Mouse (Mus musculus): ENCODE measurements around the gene Ncbp3. TPM values are rescaled to one million over a fixed set of nuclear protein-coding genes. Genes with fewer than 3 reads are reported as not detected.

Gene Ncbp3
- polyA plus RNA-seq, 1 experiment, result 2.7 TPM

DNA sequence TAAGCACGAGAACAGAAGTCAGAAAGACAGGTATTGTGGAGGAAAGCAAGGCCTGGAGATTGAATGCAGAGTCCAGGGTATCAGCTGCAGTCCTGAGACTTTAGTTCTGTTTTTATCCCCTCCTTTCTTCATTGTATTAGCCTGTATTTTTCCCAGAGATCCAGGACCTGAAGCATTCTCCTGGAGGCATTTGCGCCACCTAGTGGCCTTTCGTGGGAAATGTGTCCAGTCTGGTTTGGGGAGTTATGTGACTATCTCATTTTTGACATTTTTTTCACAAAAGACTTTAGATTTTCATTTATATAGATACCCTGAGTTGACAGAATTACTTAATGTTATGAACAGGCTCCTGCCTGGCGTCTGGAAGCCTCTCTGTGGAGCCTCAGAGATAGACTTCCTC, 1.8 kb downstream of the Ncbp3 start:
- H3K4me1 ChIP-seq (ENCODE audit: control insufficient read depth, insufficient read depth, insufficient read length, low read length), result no peaks in the 10 kb centered on the region
- no peak overlapping the region for H3K27ac ChIP-seq (replicated peaks; ENCODE audit: low read depth, low read length)
- H3K4me3 ChIP-seq (ENCODE audit: insufficient read depth, low read depth, low read length), result peak overlapping the region; percentile 18; the same call in 1 of the 2 replicates

DNA sequence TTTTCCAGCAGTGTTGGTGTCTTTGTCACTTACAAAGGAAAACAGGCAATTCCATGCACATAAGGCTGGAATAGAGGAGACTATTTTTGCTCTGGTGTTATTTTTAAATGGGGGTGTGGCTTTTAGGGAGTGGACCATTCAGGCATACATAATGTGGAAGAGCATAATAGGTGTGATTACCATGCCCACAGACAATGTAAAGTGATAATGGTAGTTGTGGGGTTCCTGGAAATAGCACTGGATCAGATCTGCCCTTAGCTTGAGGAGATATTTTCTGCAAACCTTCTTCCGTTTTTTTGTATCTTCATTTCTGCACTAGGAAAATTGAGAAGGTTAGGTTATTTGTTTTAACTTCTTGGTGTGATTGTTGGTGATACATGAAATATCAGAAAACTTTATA, 5.2 kb downstream of the Ncbp3 start:
- Histone ChIP-seq H3K4me3 (ENCODE audit: insufficient read depth, low read depth, low read length) (no peak overlapping the region), H3K27ac (replicated peaks; ENCODE audit: low read depth, low read length) (no peak overlapping the region), H3K4me1 (ENCODE audit: control insufficient read depth, insufficient read depth, insufficient read length, low read length) (no peaks in the 10 kb centered on the region)

DNA sequence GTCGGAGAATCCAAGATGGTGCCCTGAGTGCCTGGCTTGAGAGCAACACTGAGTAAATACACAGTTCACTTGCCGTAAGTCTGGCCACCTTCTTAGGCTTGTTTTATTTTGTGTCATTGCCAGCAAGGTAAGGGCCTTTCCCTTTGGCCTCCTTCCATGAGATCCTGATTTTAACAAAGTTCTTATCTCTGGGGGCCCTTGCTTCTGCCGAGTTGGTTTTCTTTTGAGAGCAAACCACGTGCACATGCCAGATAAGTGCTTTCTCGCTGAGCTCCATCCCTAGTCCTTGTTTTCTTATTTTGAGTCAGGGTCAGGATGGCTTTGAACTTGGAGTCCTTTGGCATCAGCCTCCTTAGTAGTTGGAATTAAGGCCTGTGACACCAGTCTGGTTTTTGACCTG, 10.1 kb downstream of the Ncbp3 start:
- Histone ChIP-seq H3K27ac (replicated peaks; ENCODE audit: low read depth, low read length) (no peak overlapping the region), H3K4me1 (ENCODE audit: control insufficient read depth, insufficient read depth, insufficient read length, low read length) (no peaks in the 10 kb centered on the region)

DNA sequence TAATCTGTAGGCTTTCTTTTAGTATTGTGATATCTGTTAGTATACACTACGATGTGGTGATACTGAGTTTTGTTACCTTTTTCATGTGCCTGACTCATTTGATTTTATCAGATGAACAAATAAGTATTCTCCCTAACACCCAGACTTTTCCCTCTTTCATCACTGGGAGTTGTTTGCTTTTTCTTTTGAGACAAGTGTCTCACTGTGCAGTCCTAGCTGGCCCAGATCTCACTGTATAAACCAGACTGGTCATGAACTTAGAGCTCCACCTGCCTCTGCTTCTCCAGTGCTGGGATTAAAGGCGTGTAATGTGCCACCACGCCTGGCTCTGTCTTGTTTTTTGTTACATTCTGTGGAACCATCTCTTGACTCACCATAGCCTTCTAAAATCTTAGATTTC, 12.0 kb downstream of the Ncbp3 start:
- H3K4me3 ChIP-seq (ENCODE audit: insufficient read depth, low read depth, low read length), result no peak overlapping the region
- no peaks in the 10 kb centered on the region for H3K4me1 ChIP-seq (ENCODE audit: control insufficient read depth, insufficient read depth, insufficient read length, low read length)
- H3K27ac ChIP-seq (replicated peaks; ENCODE audit: low read depth, low read length), result no peak overlapping the region

More for the DNA sequence above, 10.1 kb downstream of the Ncbp3 start:
- H3K4me3 ChIP-seq (ENCODE audit: insufficient read depth, low read depth, low read length), result no peak overlapping the region

DNA sequence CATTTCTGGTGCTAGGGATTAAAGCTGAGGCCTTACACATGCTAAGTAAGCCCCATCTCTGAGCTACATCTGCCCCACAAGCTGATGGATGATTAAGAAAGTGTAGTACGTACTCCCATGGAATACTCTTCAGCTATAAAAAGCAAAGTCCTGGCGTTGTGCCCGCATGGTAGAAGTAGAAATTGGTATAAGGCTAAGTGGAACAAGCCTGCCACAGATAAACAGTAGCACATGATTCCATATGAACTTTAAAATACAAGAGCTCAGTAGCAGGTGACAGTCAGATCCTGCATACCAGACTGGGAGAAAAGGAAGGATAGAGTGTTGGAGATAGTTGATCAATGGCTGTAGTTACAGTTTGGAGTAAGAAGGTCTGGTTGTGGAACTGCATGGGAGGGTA, 13.8 kb downstream of the Ncbp3 start:
- H3K4me1 ChIP-seq (ENCODE audit: control insufficient read depth, insufficient read depth, insufficient read length, low read length), result no peaks in the 10 kb centered on the region
- no peak overlapping the region for H3K27ac ChIP-seq (replicated peaks; ENCODE audit: low read depth, low read length)
- no peak overlapping the region for H3K4me3 ChIP-seq (ENCODE audit: insufficient read depth, low read depth, low read length)

DNA sequence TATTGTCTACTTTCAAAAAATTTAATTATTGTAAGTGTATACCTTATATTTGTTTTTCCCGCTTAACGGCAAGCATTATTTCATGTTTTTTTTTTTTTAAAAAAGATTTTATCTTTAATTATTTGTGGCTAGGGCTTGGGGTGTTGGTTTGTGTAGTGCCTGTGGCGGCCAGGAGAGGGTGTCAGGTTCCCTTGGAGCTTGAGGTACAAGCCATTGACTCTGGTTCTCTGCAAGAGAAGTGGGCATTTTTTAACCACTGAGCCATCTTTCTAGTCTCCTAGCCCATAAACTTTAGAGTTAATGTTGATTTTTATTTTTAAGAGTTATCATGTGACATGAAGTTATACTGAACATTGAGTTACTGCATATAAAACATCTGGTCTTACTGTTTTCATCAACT, 24.3 kb downstream of the Ncbp3 start:
- Histone ChIP-seq H3K27ac (replicated peaks; ENCODE audit: low read depth, low read length) (no peak overlapping the region), H3K4me3 (ENCODE audit: insufficient read depth, low read depth, low read length) (no peak overlapping the region), H3K4me1 (ENCODE audit: control insufficient read depth, insufficient read depth, insufficient read length, low read length) (no peaks in the 10 kb centered on the region)

DNA sequence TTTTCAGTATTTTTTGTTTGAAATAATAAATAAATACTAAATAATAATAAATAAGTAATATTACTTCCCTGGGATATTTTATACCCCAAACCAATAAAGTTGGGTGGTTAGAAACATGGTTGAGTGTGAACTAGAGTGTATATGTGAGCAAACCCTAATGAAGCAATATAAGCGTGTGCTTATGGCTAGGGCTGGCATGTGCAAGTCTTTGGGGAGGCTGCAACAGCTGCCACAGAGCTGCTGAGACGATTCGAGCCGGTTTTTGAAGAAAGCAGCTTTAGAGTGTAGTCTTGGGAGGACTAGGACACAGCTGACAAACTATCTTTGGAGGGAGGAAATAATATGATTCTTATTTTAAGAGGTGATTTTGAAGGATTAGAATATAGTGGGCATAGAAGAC, 28.7 kb downstream of the Ncbp3 start:
- Histone ChIP-seq H3K4me3 (ENCODE audit: insufficient read depth, low read depth, low read length) (no peak overlapping the region), H3K4me1 (ENCODE audit: control insufficient read depth, insufficient read depth, insufficient read length, low read length) (no peaks in the 10 kb centered on the region), H3K27ac (replicated peaks; ENCODE audit: low read depth, low read length) (no peak overlapping the region)

DNA sequence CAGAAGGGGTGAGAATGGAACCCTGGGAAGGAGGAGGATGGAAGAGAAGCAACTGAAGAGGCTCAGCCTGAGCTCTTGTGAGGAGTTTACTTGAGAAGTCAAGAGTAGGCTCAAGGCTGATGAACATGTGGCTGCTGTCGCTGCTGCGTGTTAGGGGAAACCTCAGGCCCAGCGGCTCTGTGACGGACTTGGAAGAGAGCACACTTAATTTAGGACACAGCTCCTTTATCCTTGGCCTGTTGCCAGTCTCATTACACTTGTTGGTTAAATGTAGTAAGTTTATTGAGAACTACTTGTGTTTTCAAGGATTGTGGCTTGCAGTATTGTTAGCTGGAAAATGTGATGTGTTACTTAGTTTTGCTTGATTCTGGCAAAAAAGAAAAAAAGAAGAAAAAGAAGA, 29.1 kb downstream of the Ncbp3 start:
- Histone ChIP-seq H3K27ac (replicated peaks; ENCODE audit: low read depth, low read length) (no peak overlapping the region), H3K4me1 (ENCODE audit: control insufficient read depth, insufficient read depth, insufficient read length, low read length) (no peaks in the 10 kb centered on the region), H3K4me3 (ENCODE audit: insufficient read depth, low read depth, low read length) (no peak overlapping the region)

DNA sequence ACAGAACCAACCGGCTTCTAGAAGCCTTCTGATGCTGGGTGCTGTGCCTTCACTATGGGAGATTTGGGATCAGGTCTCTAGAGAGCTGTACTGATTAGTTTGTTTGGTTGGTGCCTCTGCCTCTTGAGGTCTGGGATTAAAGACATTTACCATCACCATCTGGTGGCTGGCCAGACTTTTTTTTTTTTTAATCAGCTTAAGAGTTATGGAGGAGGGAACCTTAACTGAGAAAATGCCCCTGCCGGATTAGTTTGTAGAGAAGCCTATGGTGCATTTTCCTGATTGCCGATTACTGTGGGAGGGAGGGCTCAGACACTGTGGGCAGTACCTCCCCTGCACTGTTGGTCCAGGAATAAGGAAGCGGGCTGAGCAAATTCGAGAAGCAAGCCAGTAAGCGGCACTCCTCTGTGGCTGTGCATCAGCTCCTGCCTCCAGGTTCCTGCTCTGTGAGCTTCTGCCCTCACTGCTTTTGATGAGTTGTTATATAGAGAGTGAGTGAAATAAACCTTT, 29.7 kb downstream of the Ncbp3 start:
- Histone ChIP-seq H3K4me1 (ENCODE audit: control insufficient read depth, insufficient read depth, insufficient read length, low read length) (no peaks in the 10 kb centered on the region), H3K4me3 (ENCODE audit: insufficient read depth, low read depth, low read length) (no peak overlapping the region), H3K27ac (replicated peaks; ENCODE audit: low read depth, low read length) (no peak overlapping the region)

DNA sequence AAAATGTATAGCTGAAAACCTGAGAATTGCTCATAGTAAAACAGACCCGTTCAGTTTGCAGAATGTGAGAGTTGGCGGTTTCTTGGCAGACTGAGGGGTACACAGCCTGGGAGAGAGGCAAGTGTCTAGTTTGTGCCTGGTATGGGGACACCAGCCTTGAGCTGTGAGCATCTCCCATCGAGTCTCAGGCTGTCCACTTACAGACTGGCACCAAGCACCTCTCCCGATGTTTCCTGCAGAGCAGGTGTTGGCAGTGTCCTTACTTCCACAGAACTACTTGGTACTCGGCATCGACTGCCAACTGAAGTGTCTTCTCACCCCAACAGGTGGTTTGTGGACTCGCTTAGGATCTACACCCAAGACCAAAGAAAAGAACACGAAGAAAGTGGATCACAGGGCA, 31.0 kb downstream of the Ncbp3 start:
- H3K27ac ChIP-seq (replicated peaks; ENCODE audit: low read depth, low read length), result no peak overlapping the region
- H3K4me3 ChIP-seq (ENCODE audit: insufficient read depth, low read depth, low read length), result no peak overlapping the region
- H3K4me1 ChIP-seq (ENCODE audit: control insufficient read depth, insufficient read depth, insufficient read length, low read length), result no peaks in the 10 kb centered on the region

DNA sequence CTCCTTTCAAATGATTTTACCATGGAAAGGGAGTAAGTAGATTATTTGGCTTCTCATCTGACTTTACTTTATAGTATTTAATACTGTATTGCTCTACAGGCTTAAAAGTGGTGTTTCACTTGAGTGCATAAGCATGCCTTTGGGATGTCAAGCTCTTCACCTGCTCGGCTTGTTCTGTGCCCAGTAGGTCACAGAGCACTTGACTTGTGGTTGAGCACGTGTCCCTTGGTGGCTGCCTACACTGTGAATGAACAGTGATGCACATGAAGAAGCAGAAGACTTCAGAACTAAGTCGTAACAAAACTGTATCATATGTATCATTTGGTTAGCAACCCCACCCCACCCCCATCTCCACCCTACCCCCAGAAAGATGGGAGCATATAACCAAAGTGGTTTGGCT, 32.7 kb downstream of the Ncbp3 start:
- H3K27ac ChIP-seq (replicated peaks; ENCODE audit: low read depth, low read length), result no peak overlapping the region
- no peak overlapping the region for H3K4me3 ChIP-seq (ENCODE audit: insufficient read depth, low read depth, low read length)
- peaks cover 2% of the 10 kb centered on the region; the same call in 1 of the 2 replicates for H3K4me1 ChIP-seq (ENCODE audit: control insufficient read depth, insufficient read depth, insufficient read length, low read length)

DNA sequence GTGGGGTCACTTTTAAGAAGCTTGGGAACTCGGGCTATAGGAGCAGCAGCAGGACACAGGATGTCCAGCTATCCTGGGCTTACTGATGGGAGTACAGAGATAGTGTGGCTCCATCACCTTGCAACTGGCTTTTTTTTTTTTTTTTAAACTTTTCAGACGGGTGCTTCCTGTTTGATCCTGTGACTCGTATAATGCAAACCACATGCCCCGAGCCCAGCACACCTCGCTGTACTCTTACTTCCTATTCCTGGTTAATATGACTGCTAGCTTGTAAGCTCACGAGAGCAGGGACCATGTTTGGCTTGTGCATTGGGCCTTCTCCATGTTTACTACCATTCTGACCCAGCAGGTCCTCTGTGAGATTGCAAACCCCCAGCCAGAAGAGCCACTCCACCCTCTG, 36.7 kb downstream of the Ncbp3 start:
- no peak overlapping the region for H3K27ac ChIP-seq (replicated peaks; ENCODE audit: low read depth, low read length)
- H3K4me1 ChIP-seq (ENCODE audit: control insufficient read depth, insufficient read depth, insufficient read length, low read length), result peaks cover 2% of the 10 kb centered on the region; the same call in 1 of the 2 replicates
- no peak overlapping the region for H3K4me3 ChIP-seq (ENCODE audit: insufficient read depth, low read depth, low read length)

DNA sequence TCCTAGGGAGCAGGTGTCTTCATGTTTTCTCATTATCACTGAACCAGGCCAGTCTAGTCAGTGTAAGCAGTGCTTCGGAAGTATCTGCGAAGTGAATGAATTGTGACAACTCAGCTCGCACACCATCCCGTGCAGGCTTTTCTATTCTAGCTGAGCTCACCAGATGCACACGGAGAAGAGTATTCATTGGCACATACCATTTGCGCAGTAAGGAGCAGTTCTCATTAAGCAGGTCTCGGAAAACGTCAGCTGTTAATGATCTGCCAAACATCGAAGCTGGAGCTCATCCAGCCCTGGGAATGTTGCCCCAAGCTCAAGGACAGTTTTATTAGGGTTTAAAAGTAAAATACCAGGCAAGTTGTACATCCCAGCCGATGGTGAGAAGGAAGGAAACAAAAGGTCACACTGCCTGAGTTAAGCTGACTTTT, 37.2 kb downstream of the Ncbp3 start:
- Histone ChIP-seq H3K4me1 (ENCODE audit: control insufficient read depth, insufficient read depth, insufficient read length, low read length) (peaks cover 2% of the 10 kb centered on the region; the same call in 1 of the 2 replicates), H3K4me3 (ENCODE audit: insufficient read depth, low read depth, low read length) (no peak overlapping the region)

DNA sequence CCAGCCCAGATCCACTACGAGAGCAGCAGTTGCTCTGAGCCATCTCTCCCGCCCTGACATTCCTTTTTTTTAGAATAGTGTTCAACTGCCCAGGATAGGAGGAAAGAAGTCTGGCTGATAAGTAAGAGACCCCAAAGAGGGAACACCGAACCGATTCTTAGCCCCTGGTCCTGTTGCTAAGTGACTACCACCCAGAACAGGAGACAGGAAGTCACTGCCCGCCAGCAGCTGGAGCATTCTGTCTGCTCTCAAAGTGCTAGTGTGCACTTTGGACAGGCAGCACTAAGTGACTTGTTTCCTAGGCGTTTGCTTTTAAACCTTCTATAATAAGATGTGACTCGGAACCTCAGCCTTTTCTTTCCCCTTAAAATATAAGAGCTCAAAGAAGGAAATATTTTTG, 37.8 kb downstream of the Ncbp3 start:
- peaks cover 2% of the 10 kb centered on the region; the same call in 1 of the 2 replicates for H3K4me1 ChIP-seq (ENCODE audit: control insufficient read depth, insufficient read depth, insufficient read length, low read length)
- no peak overlapping the region for H3K27ac ChIP-seq (replicated peaks; ENCODE audit: low read depth, low read length)
- no peak overlapping the region for H3K4me3 ChIP-seq (ENCODE audit: insufficient read depth, low read depth, low read length)

More for the DNA sequence above, 37.2 kb downstream of the Ncbp3 start:
- H3K27ac ChIP-seq (replicated peaks; ENCODE audit: low read depth, low read length), result no peak overlapping the region

DNA sequence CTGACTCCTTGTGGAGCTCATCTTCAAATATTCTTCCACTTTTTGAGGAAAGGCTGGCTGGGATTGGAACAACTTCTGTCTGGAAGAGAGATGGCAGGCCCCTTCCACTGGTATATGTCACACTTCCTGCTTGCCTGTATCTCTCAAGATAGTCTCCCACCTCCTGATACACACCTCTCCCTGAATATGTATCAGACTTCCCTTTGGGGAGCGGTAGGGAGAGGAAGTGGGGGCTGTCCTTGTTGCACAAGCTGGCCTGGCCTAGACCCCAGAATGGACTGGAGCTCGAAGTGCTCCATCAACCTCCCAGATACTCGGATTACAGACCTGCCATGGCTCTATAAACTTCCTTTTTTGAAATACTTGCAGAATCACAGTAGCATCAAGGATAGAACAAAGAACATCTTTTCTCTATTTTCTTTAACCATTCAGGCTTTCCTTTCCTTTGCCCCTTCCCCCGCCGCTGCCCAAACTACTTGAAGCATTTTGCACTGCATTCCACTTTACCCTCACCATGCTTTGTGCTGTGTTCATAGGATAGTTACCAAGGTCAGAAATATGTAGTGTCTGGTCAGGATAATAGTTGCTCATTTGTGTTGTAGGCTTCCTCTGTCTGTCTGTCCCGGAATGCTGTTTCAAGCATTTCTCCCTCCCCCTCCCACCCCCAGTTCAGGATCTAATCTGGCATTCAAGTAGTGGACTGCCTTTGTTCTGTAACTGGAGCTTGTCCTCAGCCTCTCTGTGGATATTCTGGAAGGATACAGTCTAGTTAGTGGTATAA, 40.3 kb downstream of the Ncbp3 start:
- H3K4me1 ChIP-seq (ENCODE audit: control insufficient read depth, insufficient read depth, insufficient read length, low read length), result peaks cover 2% of the 10 kb centered on the region; the same call in 1 of the 2 replicates
- no peak overlapping the region for H3K4me3 ChIP-seq (ENCODE audit: insufficient read depth, low read depth, low read length)
- no peak overlapping the region for H3K27ac ChIP-seq (replicated peaks; ENCODE audit: low read depth, low read length)

DNA sequence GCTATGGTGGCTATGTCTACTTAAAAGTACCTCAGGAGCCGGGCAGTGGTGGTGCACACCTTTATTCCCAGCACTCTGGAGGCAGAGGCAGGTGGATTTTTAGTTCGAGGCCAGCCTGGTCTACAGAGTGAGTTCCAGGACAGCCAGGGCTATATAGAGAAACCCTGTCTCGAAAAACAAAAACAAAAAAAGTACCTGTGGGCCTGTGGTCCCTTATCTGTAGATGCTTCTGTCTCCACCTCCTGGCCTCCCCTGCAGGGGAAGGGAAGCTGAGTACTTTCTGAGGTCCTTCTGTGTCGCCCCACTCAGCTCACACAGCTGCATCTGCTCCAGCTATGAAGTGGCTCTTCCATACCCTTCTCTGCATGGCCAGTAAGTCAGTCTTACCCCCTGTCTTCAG, 42.7 kb downstream of the Ncbp3 start, which contains the start of gene Itgae:
Gene Itgae, plus strand, starts transcription at position 301 of the 400 bp plus-strand sequence.
- Histone ChIP-seq H3K4me1 (ENCODE audit: control insufficient read depth, insufficient read depth, insufficient read length, low read length) (no peaks in the 10 kb centered on the region), H3K4me3 (ENCODE audit: insufficient read depth, low read depth, low read length) (no peak within 1 kb of the TSS), H3K27ac (replicated peaks; ENCODE audit: low read depth, low read length) (no peak within 1 kb of the TSS)

Measured in brown adipose tissue, adult 24 weeks (tissue).